Mouse (Mus musculus) hindbrain, embryonic 11.5 days (tissue): ENCODE data around the gene Slc35e3. TPM values are rescaled to one million over a fixed set of nuclear protein-coding genes. Genes with fewer than 3 reads are reported as not detected.

Experiments
- ATAC-seq: fragments of 200-750 bp; cut with Nextera tagmentation; 2 replicates; pipeline ENCODE4 v1.8.0; 2017; ENCODE audit warnings: mild to moderate bottlenecking, moderate TSS enrichment, moderate library complexity; ENCODE audit not compliant: low FRiP score
- DNase-seq: peaks from one replicate; pipeline ENCODE4 v3.0.0-alpha.2; 2015; ENCODE audit warnings: low spot score
- H3K27ac ChIP-seq: fragments of 300-500 bp; sonication (generic); 2 replicates; pipeline ENCODE4 v1.5.1; 2014; ENCODE audit warnings: mild to moderate bottlenecking, low read depth, low read length
- H3K27me3 ChIP-seq: fragments of 300-500 bp; sonication (generic); 2 replicates; pipeline ENCODE4 v1.6.1; 2014; ENCODE audit warnings: mild to moderate bottlenecking, low read length, moderate library complexity, mixed read lengths; ENCODE audit not compliant: control insufficient read depth, insufficient read depth
- H3K36me3 ChIP-seq: fragments of 300-500 bp; sonication (generic); 2 replicates; pipeline ENCODE4 v1.6.1; 2014; ENCODE audit warnings: mild to moderate bottlenecking, low read length, moderate library complexity, mixed read lengths; ENCODE audit not compliant: control insufficient read depth, insufficient read depth
- H3K4me1 ChIP-seq: fragments of 300-500 bp; sonication (generic); replicated peaks from 2 replicates; pipeline ENCODE4 v1.6.1; 2014; ENCODE audit warnings: low read length, mixed read lengths; ENCODE audit not compliant: control insufficient read depth, insufficient read depth
- H3K4me2 ChIP-seq: fragments of 300-500 bp; sonication (generic); replicated peaks from 2 replicates; pipeline ENCODE4 v1.6.1; 2014; ENCODE audit warnings: mild to moderate bottlenecking, low read depth, low read length
- H3K4me3 ChIP-seq: fragments of 300-500 bp; sonication (generic); 2 replicates; pipeline ENCODE4 v1.5.1; 2014; ENCODE audit warnings: low read depth, low read length
- H3K9ac ChIP-seq: fragments of 300-500 bp; sonication (generic); 2 replicates; pipeline ENCODE4 v1.6.1; 2014; ENCODE audit warnings: low read depth, low read length
- H3K9me3 ChIP-seq: fragments of 300-500 bp; sonication (generic); 2 replicates; pipeline ENCODE4 v1.6.1; 2016; ENCODE audit warnings: low read length; ENCODE audit not compliant: control insufficient read depth
- WGBS: fragments of 180-500 bp; shearing (Covaris S2); extraction: QIAGEN DNeasy Blood & Tissue Kit; methylation state at CpG from one replicate; pipeline ENCODE4 v1.1.7; 2014; 5-methylcytosine and 5-hydroxymethylcytosine counted together
- polyA plus RNA-seq: library from polyadenylated mRNA; unstranded; fragments of >200 nt; fragmentation: Nextera tagmentation; extraction: Ambion mirVana; gene quantifications from 2 replicates; pipeline ENCODE4 v1.2.1, GENCODE M21; 2014

Slc35e3 gene
- polyA plus RNA-seq, 1 experiment from 2014 or later = 18.2 TPM

DNA sequence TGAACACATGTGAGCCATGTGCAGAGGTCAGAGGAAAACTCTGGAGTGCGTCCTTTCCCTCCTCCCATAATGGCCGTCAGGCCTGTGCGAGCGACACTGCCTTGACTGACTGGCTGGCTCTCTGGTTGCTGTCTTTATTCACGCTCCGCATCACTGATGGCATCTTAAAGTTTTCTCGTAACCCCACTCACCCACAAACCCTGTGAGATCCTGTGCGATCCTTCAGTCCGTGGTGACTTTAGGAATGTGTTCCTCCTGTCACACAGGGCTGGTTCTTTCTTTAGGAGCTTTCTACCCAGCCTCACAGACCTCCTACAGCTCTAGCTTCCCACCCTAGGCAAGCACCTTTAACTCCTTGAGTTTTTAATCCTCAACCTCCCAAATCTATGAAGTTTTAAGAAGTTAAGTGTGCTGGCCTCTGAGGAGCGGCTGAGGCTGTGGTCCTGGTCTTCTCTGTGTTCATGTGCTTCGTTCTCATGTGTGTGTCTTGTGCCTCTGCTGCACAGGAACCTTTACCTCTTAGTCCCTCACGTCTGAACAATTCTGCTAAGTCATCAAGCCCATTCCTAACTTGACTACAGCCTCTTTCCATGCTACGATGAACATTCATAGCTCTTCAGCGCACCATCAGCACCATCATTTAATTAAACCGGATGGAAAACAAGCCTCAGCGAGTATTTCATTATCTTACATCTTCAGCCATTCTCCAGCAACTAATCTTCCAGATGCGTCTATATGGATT lies 26.4 kb upstream of the Slc35e3 start:
- DNase-seq (no peak), ATAC-seq (no peak)
- H3K9ac ChIP-seq = no peak overlapping the region
- H3K36me3 ChIP-seq = peaks cover 7% of the 10 kb centered on the region; the same call in 1 of the 2 replicates
- H3K4me3 ChIP-seq = no peak overlapping the region
- no peaks in the 10 kb centered on the region for H3K4me1 ChIP-seq
- 88% methylated on average over 17 of the region's 17 CpGs for WGBS
- no peak overlapping the region for H3K4me2 ChIP-seq
- H3K27ac ChIP-seq = no peak overlapping the region
- H3K27me3 ChIP-seq = no peaks in the 10 kb centered on the region
- H3K9me3 ChIP-seq = no peaks in the 10 kb centered on the region

DNA sequence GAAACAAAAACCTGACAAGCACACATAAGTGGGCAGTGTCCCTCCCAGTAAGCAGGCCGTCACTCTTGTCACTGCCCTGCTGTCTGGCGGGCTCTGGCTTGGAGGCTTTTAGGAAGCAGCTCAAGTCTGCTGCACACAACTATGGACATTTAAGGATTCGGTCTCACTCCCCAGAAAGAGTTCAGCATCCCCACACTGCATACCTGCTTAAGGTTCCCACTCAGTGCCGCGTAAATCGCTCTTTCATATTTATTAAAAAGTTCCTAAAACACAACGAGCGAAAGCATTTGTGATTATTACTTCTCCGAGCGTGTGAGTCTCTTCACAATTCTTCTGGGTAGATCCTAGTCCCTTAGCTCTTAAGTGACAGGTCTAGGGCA lies 25.0 kb upstream of the Slc35e3 start:
- Histone ChIP-seq H3K4me3 (no peak overlapping the region), H3K9me3 (no peaks in the 10 kb centered on the region), H3K4me2 (no peak overlapping the region), H3K36me3 (peaks cover 6% of the 10 kb centered on the region; the same call in 1 of the 2 replicates), H3K9ac (no peak overlapping the region), H3K27ac (no peak overlapping the region), H3K27me3 (no peaks in the 10 kb centered on the region), H3K4me1 (no peaks in the 10 kb centered on the region)
- ATAC-seq (no peak), DNase-seq (no peak)
- WGBS = 94% methylated on average over 10 of the region's 10 CpGs

DNA sequence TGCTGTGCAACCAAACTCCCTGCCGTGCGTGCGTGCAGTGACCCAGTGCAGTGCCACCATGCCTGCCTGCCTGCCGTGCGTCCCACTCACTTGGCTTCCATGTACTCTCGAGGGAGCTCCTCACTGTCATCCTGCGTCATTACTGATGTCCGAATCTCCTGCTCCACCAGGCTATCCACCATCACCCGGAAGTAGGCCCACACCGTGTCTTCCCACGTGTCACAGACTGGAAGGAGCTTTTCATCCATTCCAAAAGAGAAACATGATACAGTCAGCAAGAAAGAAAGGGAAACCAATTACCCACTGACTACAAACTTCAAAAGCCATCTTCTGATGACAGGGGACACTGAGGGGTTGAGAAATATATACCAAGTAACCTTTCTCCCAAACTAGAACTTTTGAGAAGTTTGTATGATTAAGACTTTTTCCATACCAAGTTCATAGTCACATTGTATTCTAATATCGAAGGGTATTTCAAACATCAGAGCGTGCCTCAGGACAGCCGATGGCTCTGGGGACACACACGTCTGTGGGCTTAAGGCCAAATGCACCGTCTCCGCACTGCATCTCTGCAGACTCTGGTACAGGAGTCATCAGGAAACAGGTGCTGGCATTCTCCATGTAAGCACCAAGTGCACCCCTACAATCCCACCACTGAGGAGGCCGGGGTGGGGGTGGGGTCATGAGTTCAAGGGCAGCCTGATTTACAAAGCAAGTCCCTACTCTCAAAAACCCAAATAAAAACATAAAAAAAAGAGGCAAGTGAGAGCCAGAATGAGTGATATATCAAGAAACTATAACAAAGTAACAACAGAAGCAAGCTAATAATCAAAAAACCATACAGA lies 24.3 kb upstream of the Slc35e3 start:
- Histone ChIP-seq H3K27ac (no peak overlapping the region), H3K4me3 (no peak overlapping the region), H3K9me3 (no peaks in the 10 kb centered on the region), H3K36me3 (0 out of 2 replicates have a peak, but pooled peaks cover 10% of the 10 kb centered on the region), H3K9ac (no peak overlapping the region), H3K4me1 (no peaks in the 10 kb centered on the region), H3K4me2 (no peak overlapping the region), H3K27me3 (no peaks in the 10 kb centered on the region)
- no peak for ATAC-seq
- DNase-seq = no peak
- 93% methylated on average over 18 of the region's 18 CpGs for WGBS

DNA sequence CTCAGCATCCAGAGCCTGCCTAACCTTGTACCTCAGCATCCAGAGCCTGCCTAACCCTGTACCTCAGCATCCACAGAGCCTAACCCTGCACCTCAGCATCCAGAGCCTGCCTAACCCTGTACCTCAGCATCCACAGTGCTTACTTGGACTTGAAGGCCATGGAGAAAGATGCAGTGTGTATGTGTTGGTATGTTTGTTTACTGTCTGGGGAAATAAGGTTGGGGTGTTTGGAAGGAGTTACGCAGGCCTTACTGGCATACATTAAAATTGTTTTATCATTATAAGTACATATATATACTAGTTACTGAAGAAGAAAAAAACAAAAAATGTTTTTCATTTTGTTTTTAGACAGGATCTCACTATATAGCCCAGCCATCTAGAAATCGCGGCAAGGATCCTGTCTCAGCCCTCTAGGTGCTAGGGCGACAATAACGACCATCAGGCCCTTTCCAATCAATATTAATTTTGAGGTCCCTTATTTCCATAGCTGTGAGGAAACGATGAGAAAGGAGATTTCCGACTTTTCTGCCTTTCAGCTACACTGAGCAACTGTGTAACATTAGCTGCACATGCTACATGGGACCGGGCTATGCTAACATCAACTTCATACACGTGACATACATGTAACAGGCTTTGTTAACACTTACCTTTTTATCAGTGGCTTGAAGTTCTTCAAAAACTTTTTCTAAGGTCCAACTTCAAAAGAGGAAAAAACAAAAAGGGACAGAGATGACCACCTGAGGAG lies 23.5 kb upstream of the Slc35e3 start:
- Histone ChIP-seq H3K9me3 (no peaks in the 10 kb centered on the region), H3K4me1 (no peaks in the 10 kb centered on the region), H3K27ac (no peak overlapping the region), H3K4me3 (no peak overlapping the region), H3K9ac (no peak overlapping the region), H3K4me2 (no peak overlapping the region), H3K27me3 (no peaks in the 10 kb centered on the region), H3K36me3 (0 out of 2 replicates have a peak, but pooled peaks cover 7% of the 10 kb centered on the region)
- ATAC-seq = no peak
- no peak for DNase-seq
- 96% methylated on average over 9 of the region's 9 CpGs for WGBS

DNA sequence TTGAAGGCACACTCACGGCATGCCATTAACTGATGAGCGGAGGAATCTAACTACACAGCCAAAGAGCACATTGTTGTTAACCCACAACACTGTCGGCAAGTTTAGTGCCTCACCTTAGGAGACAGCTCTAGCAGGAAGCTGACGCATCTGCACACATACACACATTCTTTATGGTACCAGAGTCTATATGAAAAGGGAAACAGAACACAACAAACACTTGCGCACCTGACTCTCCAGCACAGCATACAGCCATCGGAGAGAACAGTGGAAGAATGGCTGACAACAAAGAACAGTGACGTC lies 21.9 kb upstream of the Slc35e3 start:
- 91% methylated on average over 7 of the region's 7 CpGs for WGBS
- no peak for DNase-seq
- 0 out of 2 replicates have a peak, but pooled peaks cover 4% of the 10 kb centered on the region for H3K36me3 ChIP-seq

DNA sequence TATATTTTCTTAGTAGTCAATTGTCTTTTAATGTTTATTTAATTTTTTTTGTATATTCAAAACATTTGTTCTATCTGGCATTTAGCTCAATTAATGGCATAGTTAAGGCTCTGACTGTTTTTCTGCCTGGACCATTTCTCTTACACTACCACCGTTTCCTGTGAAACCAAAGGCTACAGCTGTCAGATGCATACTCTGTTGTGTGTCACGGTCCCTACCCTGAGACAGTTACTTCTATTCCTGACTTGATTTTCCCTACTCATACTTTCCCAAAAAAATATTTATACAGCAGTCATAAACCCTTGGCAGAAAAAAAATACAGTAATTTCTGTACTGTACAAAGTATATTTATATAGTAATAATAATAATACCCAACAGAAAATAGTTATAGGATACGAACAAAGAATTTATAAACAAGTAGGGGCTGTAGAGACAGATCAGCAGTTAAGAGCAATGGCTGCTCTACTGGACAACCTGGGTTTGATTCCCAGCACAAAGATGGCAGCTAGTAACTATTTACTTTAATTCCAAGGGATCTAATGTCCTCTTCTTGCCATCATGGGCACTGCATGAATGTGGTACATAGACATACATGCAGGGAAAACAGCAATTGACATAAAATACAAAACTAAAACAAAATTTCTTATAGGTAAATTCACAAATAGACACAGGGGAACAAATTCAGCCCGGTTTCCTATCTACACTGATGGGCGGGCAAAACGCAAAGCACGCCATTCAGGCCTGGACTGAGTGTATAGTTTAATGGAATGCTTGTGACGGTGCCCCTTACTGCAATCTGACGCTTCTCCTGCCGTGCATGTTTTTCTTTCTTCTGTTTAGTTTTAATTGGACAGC lies 21.3 kb upstream of the Slc35e3 start:
- 93% methylated on average over 10 of the region's 10 CpGs for WGBS
- Histone ChIP-seq H3K9me3 (no peaks in the 10 kb centered on the region), H3K4me1 (no peaks in the 10 kb centered on the region), H3K4me2 (no peak overlapping the region), H3K27me3 (no peaks in the 10 kb centered on the region), H3K4me3 (no peak overlapping the region), H3K36me3 (0 out of 2 replicates have a peak, but pooled peaks cover 4% of the 10 kb centered on the region), H3K9ac (no peak overlapping the region), H3K27ac (no peak overlapping the region)
- ATAC-seq = no peak
- DNase-seq = no peak

More for the DNA sequence above, 21.9 kb upstream of the Slc35e3 start:
- no peak for ATAC-seq
- Histone ChIP-seq H3K4me1 (no peaks in the 10 kb centered on the region), H3K27me3 (no peaks in the 10 kb centered on the region), H3K4me3 (no peak overlapping the region), H3K27ac (no peak overlapping the region), H3K9ac (no peak overlapping the region), H3K9me3 (no peaks in the 10 kb centered on the region), H3K4me2 (no peak overlapping the region)

DNA sequence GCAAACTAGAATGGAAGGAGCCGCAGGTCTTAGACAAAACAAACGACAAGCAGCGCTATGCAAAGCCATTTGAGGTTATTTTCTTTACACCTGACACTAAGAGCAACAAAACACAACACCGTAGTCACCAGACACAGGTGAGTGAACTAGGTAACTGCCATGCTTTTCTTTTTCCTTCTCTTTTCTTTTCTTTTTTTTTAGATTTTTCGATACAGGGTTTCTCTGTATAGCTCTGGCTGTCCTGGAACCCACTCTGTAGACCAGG lies 20.7 kb upstream of the Slc35e3 start:
- no peaks in the 10 kb centered on the region for H3K9me3 ChIP-seq
- no peak for DNase-seq
- no peak for ATAC-seq
- H3K4me2 ChIP-seq = no peak overlapping the region
- 92% methylated on average over 5 of the region's 5 CpGs for WGBS
- H3K4me1 ChIP-seq = no peaks in the 10 kb centered on the region
- no peak overlapping the region for H3K4me3 ChIP-seq
- H3K36me3 ChIP-seq = 0 out of 2 replicates have a peak, but pooled peaks cover 4% of the 10 kb centered on the region
- H3K27ac ChIP-seq = no peak overlapping the region
- H3K27me3 ChIP-seq = no peaks in the 10 kb centered on the region
- no peak overlapping the region for H3K9ac ChIP-seq
